Mouse (Mus musculus) limb, embryonic 11.5 days (tissue): Measurements from ENCODE around the gene Tbx1. TPM values are rescaled to one million over a fixed set of nuclear protein-coding genes. Genes with fewer than 3 reads are reported as not detected.

Source experiments
- ATAC-seq: fragments of 200-750 bp; cut with Nextera tagmentation; 2 replicates; pipeline ENCODE4 v1.8.0; 2017; ENCODE audit warnings: low read depth; ENCODE audit not compliant: insufficient number of reproducible peaks, low FRiP score, low TSS enrichment
- DNase-seq: peaks from one replicate; pipeline ENCODE4 v3.0.0-alpha.2; 2015; ENCODE audit warnings: low spot score
- H3K27ac ChIP-seq: fragments of 300-500 bp; sonication (generic); replicated peaks from 2 replicates; pipeline ENCODE4 v1.5.1; 2014; ENCODE audit warnings: low read depth, mild to moderate bottlenecking, low read length
- H3K27me3 ChIP-seq: fragments of 300-500 bp; sonication (generic); 2 replicates; pipeline ENCODE4 v1.6.1; 2014; ENCODE audit warnings: mild to moderate bottlenecking, low read length, mixed read lengths; ENCODE audit not compliant: control insufficient read depth, insufficient read depth
- H3K36me3 ChIP-seq: fragments of 300-500 bp; sonication (generic); 2 replicates; pipeline ENCODE4 v1.6.1; 2014; ENCODE audit warnings: mild to moderate bottlenecking, low read length, moderate library complexity, mixed read lengths; ENCODE audit not compliant: control insufficient read depth, insufficient read depth
- H3K4me1 ChIP-seq: fragments of 300-500 bp; sonication (generic); 2 replicates; pipeline ENCODE4 v1.6.1; 2014; ENCODE audit warnings: low read length, mixed read lengths; ENCODE audit not compliant: control insufficient read depth, insufficient read depth
- H3K4me2 ChIP-seq: fragments of 300-500 bp; sonication (generic); 2 replicates; pipeline ENCODE4 v1.6.1; 2014; ENCODE audit warnings: low read depth, mild to moderate bottlenecking, moderate library complexity; ENCODE audit not compliant: severe bottlenecking
- H3K4me3 ChIP-seq: fragments of 300-500 bp; sonication (generic); 2 replicates; pipeline ENCODE4 v1.5.1; 2014; ENCODE audit warnings: low read depth, low read length
- H3K9ac ChIP-seq: fragments of 300-500 bp; sonication (generic); 2 replicates; pipeline ENCODE4 v1.6.1; 2014; ENCODE audit warnings: mild to moderate bottlenecking, low read length
- H3K9me3 ChIP-seq: fragments of 300-500 bp; sonication (generic); 2 replicates; pipeline ENCODE4 v1.6.1; 2016; ENCODE audit warnings: low read length; ENCODE audit not compliant: control insufficient read depth
- WGBS: fragments of 180-500 bp; shearing (Covaris S2); extraction: QIAGEN DNeasy Blood & Tissue Kit; methylation state at CpG from one replicate; pipeline ENCODE4 v1.1.7; 2014; 5-methylcytosine and 5-hydroxymethylcytosine counted together
- polyA plus RNA-seq: library from polyadenylated mRNA; unstranded; fragments of >200 nt; fragmentation: Nextera tagmentation; extraction: Ambion mirVana; gene quantifications from 2 replicates; pipeline ENCODE4 v1.2.1, GENCODE M21; 2014

Gene Tbx1
- polyA plus RNA-seq, 1 experiment from 2014 or later: 2.3 TPM

DNA sequence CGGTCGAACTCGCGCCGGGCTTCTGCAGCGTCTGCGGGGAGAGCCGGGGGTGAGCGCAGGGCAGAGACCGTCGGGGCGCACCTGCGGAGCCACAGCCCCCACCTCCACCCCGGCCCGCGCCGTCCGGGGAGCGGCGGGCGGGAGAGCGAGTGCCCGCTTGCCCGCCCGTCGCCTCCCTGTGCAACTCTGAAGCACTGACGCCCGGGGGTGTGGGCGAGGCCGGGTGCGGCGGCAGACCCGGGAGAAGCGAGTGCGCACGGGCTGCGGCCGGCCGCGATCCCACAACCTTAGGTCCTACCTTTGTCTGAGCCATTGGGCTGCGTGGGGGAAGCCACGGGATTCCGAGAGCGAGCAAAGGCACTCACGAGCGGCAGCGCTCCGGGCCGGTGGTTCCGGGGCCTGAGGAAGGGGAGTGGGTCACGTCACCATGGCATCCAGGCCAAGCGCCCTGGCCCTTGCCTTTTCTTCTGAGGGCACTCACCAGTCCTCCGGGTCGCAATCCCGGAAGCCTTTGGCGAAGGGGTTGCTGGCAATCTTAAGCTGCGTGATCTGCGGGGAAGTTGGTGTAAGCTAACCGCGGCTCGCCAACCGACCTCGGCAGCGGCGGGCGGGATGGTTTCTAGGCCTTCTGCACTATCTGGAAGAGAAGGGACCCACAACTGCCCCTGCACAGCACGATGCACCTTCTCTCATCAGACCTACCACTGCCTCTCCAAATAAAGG lies 7.9 kb downstream of the Tbx1 start:
- under 1% methylated on average over 62 of the region's 67 CpGs for WGBS
- Histone ChIP-seq H3K36me3 (no peaks in the 10 kb centered on the region), H3K9me3 (no peaks in the 10 kb centered on the region), H3K9ac (0 out of 2 replicates have a peak overlapping the region, but pooled peaks have one; percentile 30), H3K27me3 (peaks cover 73% of the 10 kb centered on the region), H3K4me3 (peak overlapping the region; percentile 23), H3K4me1 (peaks cover 16% of the 10 kb centered on the region), H3K4me2 (peak overlapping the region; percentile 42; the same call in 1 of the 2 replicates), H3K27ac (no peak overlapping the region)
- DNase-seq: peak; percentile 65
- no peak for ATAC-seq

DNA sequence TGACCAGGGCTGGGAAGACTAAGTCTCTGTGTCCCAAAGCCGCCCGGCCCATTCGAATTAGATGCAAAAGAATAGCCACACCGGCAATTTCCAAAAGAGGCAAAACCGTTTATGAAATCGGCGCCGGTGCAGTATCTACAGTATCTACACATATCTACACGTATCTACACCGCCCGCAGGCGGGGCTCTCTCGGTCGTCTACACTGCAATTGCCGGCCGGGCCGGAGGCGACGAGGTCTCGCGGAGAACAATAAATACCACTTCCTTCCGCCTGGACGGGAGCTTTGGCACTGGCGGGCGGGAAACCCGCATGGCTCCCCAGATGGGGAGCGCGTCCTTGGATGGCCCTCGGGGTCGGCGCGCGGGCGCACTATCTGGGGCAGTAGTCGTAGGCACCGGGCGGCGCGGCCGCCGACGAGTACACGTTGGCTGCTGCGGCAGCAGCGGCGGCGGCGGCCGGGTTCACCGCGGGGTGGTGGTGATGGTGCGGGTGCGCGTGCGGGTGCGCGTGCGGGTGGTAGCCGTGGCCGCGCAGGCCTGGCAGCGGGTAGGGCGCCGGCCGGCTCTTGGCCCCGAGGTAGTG lies 8.8 kb downstream of the Tbx1 start:
- 0 out of 2 replicates have a peak overlapping the region, but pooled peaks have one; percentile 30 for H3K9ac ChIP-seq
- H3K4me2 ChIP-seq: peak overlapping the region; percentile 42
- no peak overlapping the region for H3K27ac ChIP-seq
- peaks cover 14% of the 10 kb centered on the region for H3K4me1 ChIP-seq
- under 1% methylated on average over 49 of the region's 66 CpGs for WGBS
- H3K36me3 ChIP-seq: no peaks in the 10 kb centered on the region
- no peak for ATAC-seq
- peak overlapping the region; percentile 23; the same call in 1 of the 2 replicates for H3K4me3 ChIP-seq
- peak; percentile 66 for DNase-seq
- no peaks in the 10 kb centered on the region for H3K9me3 ChIP-seq
- peaks cover 71% of the 10 kb centered on the region for H3K27me3 ChIP-seq

DNA sequence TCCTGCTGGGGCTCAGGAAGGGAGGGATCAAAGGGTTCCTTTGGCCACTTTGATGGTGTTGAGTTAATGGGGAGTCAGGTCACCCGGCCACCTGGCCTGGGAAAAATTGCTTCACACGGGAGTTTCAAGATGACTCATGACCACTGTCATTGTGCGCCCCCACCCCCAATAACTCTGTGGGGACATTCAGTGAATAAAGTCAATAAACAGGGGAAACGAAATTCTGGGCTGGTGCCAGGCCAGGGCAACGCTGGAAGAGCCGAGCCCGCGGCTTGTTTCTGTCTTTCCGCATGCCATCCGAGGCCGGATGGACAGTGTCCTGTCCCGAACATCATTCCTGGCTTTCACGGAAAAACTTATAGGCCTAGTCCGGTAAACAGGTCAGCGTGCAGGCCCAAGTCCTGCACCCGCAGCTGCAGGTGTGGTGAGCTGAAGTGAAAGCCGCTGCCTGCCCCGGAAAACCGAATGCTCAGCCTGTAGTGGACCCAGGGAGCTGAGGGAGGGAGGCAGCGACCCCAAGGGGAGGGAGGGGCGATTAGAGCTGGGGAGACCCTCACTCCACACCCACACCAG lies 9.3 kb downstream of the Tbx1 start:
- Histone ChIP-seq H3K36me3 (no peaks in the 10 kb centered on the region), H3K4me3 (0 out of 2 replicates have a peak overlapping the region, but pooled peaks have one; percentile 23), H3K4me1 (peaks cover 9% of the 10 kb centered on the region), H3K9me3 (no peaks in the 10 kb centered on the region), H3K27me3 (peaks cover 66% of the 10 kb centered on the region), H3K4me2 (peak overlapping the region; percentile 42; the same call in 1 of the 2 replicates), H3K9ac (no peak overlapping the region), H3K27ac (no peak overlapping the region)
- 2% methylated on average over 21 of the region's 21 CpGs for WGBS
- no peak for ATAC-seq
- peak; percentile 61 for DNase-seq

DNA sequence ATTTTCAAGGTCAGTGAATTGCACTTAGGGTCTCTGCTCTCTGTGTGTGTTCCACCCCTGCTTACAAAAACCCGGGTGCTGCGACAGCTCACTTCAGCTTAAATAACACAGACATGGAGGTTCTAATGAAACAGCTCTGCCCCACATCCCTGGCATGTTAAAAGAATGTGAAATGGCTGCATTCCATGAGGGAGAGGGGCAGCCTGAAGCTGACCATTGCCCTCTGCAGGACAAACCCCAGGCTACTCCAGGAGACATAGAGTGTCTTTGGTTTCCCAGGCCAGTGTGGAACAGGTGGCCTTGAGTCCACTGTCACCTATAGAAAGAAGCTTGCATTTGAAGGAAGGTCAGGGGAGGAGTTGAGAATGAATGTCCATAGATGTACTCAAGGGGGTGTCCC lies 10.1 kb downstream of the Tbx1 start:
- Histone ChIP-seq H3K36me3 (no peaks in the 10 kb centered on the region), H3K27me3 (peaks cover 58% of the 10 kb centered on the region), H3K4me3 (no peak overlapping the region), H3K9me3 (no peaks in the 10 kb centered on the region), H3K4me1 (peaks cover 9% of the 10 kb centered on the region), H3K4me2 (no peak overlapping the region), H3K9ac (no peak overlapping the region), H3K27ac (no peak overlapping the region)
- DNase-seq (no peak), ATAC-seq (no peak)
- WGBS: 8% methylated on average over 2 of the region's 2 CpGs

DNA sequence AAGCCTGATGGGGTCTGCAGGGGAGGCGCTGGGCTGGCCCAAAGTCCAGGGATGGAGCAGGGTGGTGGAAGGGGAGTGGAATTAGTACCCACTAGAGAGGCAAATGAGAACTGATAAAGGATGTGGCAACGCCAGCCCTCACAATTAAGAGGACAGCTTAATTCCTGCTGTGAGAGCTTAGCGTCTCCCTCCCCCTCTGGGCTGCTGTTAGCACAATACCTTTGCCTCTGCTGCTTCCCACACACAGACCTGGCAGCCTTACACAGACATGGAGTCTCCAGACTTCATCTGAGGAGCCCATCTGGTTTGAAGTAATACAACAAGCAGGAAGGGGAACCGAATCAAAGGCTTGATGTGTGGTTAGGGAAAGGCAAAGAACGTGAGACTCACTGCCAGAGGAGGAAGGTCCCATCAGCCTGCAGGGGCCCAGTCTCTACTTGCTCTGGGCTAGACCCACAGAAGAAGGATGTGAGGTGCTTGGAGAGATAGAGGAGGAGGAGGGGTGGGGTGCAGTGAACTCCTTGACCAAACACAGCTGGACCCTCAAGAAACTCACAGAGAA lies 12.8 kb downstream of the Tbx1 start:
- ATAC-seq (no peak), DNase-seq (peak; percentile 38)
- H3K27me3 ChIP-seq: peaks cover 31% of the 10 kb centered on the region
- 8% methylated on average over 5 of the region's 5 CpGs for WGBS
- H3K27ac ChIP-seq: no peak overlapping the region
- no peaks in the 10 kb centered on the region for H3K9me3 ChIP-seq
- H3K4me2 ChIP-seq: no peak overlapping the region
- no peaks in the 10 kb centered on the region for H3K36me3 ChIP-seq
- peaks cover 9% of the 10 kb centered on the region for H3K4me1 ChIP-seq
- H3K4me3 ChIP-seq: no peak overlapping the region
- no peak overlapping the region for H3K9ac ChIP-seq

DNA sequence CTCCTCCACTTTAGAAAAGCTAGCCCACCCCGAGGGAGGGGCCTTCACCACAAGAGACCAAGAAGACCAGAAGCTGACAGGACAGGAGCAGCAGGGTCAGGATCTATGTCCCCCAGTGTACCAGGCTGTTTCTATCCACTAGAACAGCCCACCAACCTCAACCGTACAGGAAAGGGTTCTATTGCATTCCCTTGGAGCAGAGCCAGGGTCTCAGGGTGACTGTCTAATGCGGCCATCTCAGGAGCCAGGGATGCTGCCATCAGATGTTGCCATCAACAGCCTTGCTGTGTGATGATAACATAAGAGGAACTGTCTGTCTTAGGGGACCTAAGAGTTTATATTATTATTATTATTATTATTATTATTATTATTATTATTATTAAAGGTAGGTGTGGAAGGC lies 13.4 kb downstream of the Tbx1 start:
- WGBS: 43% methylated on average over 3 of the region's 3 CpGs
- no peak for DNase-seq
- Histone ChIP-seq H3K27me3 (peaks cover 25% of the 10 kb centered on the region), H3K4me3 (no peak overlapping the region), H3K4me1 (peaks cover 3% of the 10 kb centered on the region), H3K9me3 (no peaks in the 10 kb centered on the region), H3K4me2 (no peak overlapping the region), H3K36me3 (no peaks in the 10 kb centered on the region), H3K27ac (no peak overlapping the region), H3K9ac (no peak overlapping the region)
- no peak for ATAC-seq

DNA sequence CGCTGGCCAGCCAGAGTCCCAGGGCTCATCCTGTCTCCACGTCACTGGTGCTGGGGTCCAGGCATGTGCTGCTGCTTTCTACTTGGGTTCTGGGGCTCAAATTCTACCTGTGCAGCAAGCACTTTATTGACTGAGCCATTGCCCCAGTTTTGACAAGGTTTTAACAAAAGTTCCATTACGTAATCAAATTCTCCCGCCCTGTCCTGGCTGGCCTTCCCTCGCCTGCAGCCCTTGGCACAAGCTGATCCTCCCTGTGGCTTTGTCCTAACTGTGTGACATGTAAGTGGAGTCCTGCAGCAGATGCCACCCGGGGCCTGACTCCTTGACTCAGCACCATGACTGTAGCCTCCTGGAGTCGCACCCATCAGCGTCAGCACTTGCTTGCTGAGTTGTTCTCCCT lies 16.3 kb downstream of the Tbx1 start:
- Histone ChIP-seq H3K27ac (no peak overlapping the region), H3K4me3 (no peak overlapping the region), H3K27me3 (no peaks in the 10 kb centered on the region), H3K9ac (no peak overlapping the region), H3K4me1 (no peaks in the 10 kb centered on the region), H3K36me3 (no peaks in the 10 kb centered on the region), H3K9me3 (no peaks in the 10 kb centered on the region), H3K4me2 (no peak overlapping the region)
- 80% methylated on average over 8 of the region's 8 CpGs for WGBS
- ATAC-seq (no peak), DNase-seq (no peak)

DNA sequence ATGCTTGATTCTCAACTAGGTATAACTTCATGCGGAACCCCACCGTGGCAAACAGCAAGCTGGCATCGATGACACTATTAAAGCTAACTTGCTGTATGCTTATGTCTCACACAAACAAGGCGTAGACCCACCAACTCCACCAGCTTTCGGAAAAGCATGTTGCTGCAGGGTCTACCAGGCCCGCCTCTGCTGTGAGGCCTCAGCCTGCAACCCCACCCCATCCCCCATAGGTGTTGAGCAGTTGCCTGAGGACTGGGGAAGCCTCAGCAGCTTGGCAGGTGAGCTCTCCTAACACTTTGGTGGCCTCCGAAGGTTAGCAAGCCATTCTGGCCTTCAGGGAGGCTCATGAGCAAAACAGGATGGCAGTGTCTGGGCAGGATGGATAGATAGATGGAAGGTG lies 21.9 kb downstream of the Tbx1 start:
- no peak overlapping the region for H3K4me2 ChIP-seq
- no peaks in the 10 kb centered on the region for H3K9me3 ChIP-seq
- H3K4me1 ChIP-seq: no peaks in the 10 kb centered on the region
- no peak overlapping the region for H3K27ac ChIP-seq
- H3K36me3 ChIP-seq: no peaks in the 10 kb centered on the region
- DNase-seq: no peak
- WGBS: 70% methylated on average over 7 of the region's 7 CpGs
- no peak overlapping the region for H3K9ac ChIP-seq
- no peaks in the 10 kb centered on the region for H3K27me3 ChIP-seq
- no peak overlapping the region for H3K4me3 ChIP-seq
- no peak for ATAC-seq
